Mouse (Mus musculus) olfactory bulb, adult 2 months (tissue): Measurements from ENCODE around the gene Prelid3b. TPM values are rescaled to one million over a fixed set of nuclear protein-coding genes. Genes with fewer than 3 reads are reported as not detected.

Experiments used
- H3K27ac ChIP-seq: fragments of 200-500 bp; 2 replicates; pipeline ENCODE4 v1.5.1; 2012; ENCODE audit warnings: low read depth, low read length; ENCODE audit not compliant: insufficient read depth
- H3K4me1 ChIP-seq: fragments of 200-500 bp; 2 replicates; pipeline ENCODE4 v1.6.1; 2012; ENCODE audit warnings: low read length; ENCODE audit not compliant: control insufficient read depth, insufficient read depth
- H3K4me3 ChIP-seq: fragments of 200-500 bp; 2 replicates; pipeline ENCODE4 v1.5.1; 2012; ENCODE audit warnings: mild to moderate bottlenecking, low read depth, low read length, moderate library complexity; ENCODE audit not compliant: insufficient read depth
- CTCF ChIP-seq: fragments of 200-500 bp; IDR thresholded peaks from 2 replicates; pipeline ENCODE4 v1.5.1; 2012; ENCODE audit warnings: low read depth, mild to moderate bottlenecking, low read length, moderate library complexity; ENCODE audit not compliant: insufficient read depth
- POLR2A ChIP-seq: fragments of 200-500 bp; IDR thresholded peaks from 2 replicates; pipeline ENCODE4 v1.6.1; 2012; ENCODE audit warnings: mild to moderate bottlenecking, low read depth, low read length, moderate library complexity; ENCODE audit not compliant: insufficient read depth
- WGBS: fragments of 180-500 bp; shearing (Covaris S2); methylation state at CpG from one replicate; pipeline ENCODE4 v1.1.7; 2018; 5-methylcytosine and 5-hydroxymethylcytosine counted together
- polyA plus RNA-seq: library from polyadenylated mRNA; stranded (reverse); fragments of >200 nt; gene quantifications from 2 replicates; pipeline ENCODE4 v1.2.4, GENCODE M21; 2012; ENCODE audit warnings: low replicate concordance; ENCODE audit not compliant: missing spikeins, insufficient read depth, insufficient read length

Prelid3b gene
- polyA plus RNA-seq, 1 experiment = not detected

GRCm38 (mm10) chr2:174501517-174501916 is 28.6 kb upstream of the Prelid3b start:
- Histone ChIP-seq H3K4me3 (no peak overlapping the region), H3K4me1 (peaks cover 3% of the 10 kb centered on the region), H3K27ac (no peak overlapping the region)
- WGBS = 94% methylated on average over 8 of the region's 8 CpGs
- TF ChIP-seq CTCF (no peak), POLR2A (no peak)

GRCm38 (mm10) chr2:174500814-174501503 is 28.1 kb upstream of the Prelid3b start:
- 82% methylated on average over 14 of the region's 14 CpGs for WGBS
- H3K4me3 ChIP-seq = no peak overlapping the region
- H3K4me1 ChIP-seq = peaks cover 3% of the 10 kb centered on the region
- no peak for TF ChIP-seq POLR2A
- TF ChIP-seq CTCF = no peak
- H3K27ac ChIP-seq = no peak overlapping the region

DNA sequence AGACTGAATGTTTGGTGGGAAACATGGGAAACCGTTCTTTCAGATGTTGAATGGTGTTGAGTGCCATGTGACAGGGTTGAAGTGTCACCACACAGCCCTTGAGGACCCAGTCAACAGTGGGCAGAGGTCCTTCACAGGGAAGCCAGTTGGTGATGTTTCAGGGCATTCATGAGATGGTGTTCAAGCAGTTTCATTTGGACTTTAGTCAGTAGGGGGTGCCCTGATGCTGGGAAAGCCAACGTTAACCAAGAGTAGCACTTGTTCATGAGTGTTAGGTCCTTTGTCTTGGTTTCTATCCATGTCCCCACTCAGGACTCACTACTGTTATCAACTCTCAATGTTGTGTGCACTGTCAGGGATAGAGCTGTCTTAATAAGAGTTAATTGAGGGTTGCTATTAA is 20.0 kb upstream of the Prelid3b start:
- Histone ChIP-seq H3K4me3 (no peak overlapping the region), H3K27ac (no peak overlapping the region), H3K4me1 (no peaks in the 10 kb centered on the region)
- WGBS = 60% methylated on average over 2 of the region's 2 CpGs
- TF ChIP-seq POLR2A (no peak), CTCF (no peak)

DNA sequence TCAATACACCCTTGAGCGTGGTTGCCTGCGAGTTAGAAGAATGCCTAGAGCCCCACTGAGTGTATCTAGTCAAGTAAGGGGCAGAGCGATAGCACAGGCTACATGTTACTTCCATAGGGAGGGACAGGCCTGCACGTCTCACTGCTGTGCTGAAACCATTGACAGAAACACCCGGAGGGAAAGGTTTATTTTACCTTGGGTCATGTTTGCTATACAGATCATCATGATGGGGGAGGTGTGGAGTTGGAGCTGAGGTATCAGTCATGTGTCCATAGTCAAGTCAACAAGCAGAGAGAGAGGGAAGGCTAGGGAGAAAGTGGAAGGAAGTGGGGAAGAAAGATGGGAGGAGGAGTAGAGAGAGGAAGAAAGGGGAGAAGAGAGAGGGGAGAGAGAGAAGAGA is 14.1 kb upstream of the Prelid3b start:
- Histone ChIP-seq H3K4me3 (no peak overlapping the region), H3K4me1 (no peaks in the 10 kb centered on the region)
- 91% methylated on average over 5 of the region's 5 CpGs for WGBS

GRCm38 (mm10) chr2:174478746-174479145 is 5.9 kb upstream of the Prelid3b start:
- TF ChIP-seq POLR2A (no peak), CTCF (no peak)
- 64% methylated on average over 5 of the region's 5 CpGs for WGBS
- no peak overlapping the region for H3K4me3 ChIP-seq

More for the DNA sequence above, 14.1 kb upstream of the Prelid3b start:
- no peak overlapping the region for H3K27ac ChIP-seq
- TF ChIP-seq CTCF = no peak
- TF ChIP-seq POLR2A = no peak

GRCm38 (mm10) chr2:174477543-174478319 is 4.8 kb upstream of the Prelid3b start:
- TF ChIP-seq POLR2A (no peak), CTCF (no peak)
- 71% methylated on average over 3 of the region's 3 CpGs for WGBS
- H3K27ac ChIP-seq = no peak overlapping the region
- H3K4me1 ChIP-seq = peaks cover 3% of the 10 kb centered on the region
- no peak overlapping the region for H3K4me3 ChIP-seq

More at GRCm38 (mm10) chr2:174478746-174479145, 5.9 kb upstream of the Prelid3b start:
- Histone ChIP-seq H3K4me1 (no peaks in the 10 kb centered on the region), H3K27ac (no peak overlapping the region)

DNA sequence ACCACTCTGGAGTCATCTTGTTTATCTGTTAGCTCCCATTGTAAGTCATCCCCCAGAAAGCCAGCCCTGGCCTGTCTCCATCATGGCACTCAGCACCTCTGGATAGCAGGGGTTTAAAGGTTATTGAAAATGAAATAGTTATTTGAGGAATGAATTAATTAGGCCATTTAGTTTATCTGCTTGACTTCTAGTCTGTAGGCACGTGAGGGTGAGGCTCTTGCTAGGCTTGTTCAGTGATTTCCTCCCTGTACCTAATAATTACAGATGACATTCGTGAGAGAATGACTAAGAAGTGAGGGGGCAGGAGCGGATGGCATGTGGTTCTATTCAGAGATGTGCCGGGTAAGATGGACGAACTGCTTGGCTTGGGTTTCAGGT is 658 bp upstream of the Prelid3b start:
- Histone ChIP-seq H3K4me1 (peaks cover 9% of the 10 kb centered on the region), H3K4me3 (peak overlapping the region; percentile 87), H3K27ac (no peak overlapping the region)
- WGBS = 39% methylated on average over 5 of the region's 5 CpGs
- TF ChIP-seq POLR2A (no peak), CTCF (no peak)

- H3K4me3 ChIP-seq = peak overlapping the region; percentile 87
- H3K4me1 ChIP-seq = peaks cover 9% of the 10 kb centered on the region
- WGBS = 7% methylated on average over 30 of the region's 30 CpGs
- TF ChIP-seq CTCF = no peak
- TF ChIP-seq POLR2A = no peak
- H3K27ac ChIP-seq = no peak overlapping the region
Observed at GRCm38 (mm10) chr2:174472407-174472806, 474 bp downstream of the Prelid3b start.

DNA sequence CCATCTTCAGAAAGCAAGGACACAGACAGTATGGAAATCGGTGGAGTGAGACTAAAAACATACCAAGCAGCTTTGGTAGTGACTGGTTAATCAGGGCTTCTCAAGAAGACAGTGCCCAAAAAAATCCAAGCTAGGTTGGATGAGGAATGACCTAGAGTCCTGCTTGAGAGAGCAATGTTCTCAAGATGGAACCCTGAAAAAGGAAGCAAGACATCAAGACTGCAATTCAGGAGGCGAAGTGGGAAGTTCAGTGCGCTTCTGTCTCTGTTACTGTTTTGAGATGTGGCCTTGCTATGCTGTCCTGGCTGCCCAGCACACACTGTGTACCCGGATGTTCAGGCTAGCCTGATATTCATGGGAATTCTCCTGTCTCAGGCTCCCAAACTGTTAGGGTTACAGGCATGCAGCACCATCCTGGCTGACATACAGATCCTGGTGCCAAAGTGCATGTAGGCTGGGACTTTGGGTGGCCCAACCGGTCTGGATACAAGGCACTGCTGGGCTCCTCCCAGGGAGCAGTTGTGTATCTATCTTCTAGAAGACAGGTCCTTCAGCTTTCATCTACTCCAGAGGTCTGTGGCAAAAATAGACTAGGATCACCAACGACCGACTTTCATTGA is 2.0 kb downstream of the Prelid3b start:
- H3K4me1 ChIP-seq = peaks cover 9% of the 10 kb centered on the region
- H3K27ac ChIP-seq = no peak overlapping the region
- no peak overlapping the region for H3K4me3 ChIP-seq
- whole genome bisulfite sequencing = 92% methylated on average over 7 of the region's 7 CpGs
- TF ChIP-seq POLR2A (no peak), CTCF (no peak)

- Histone ChIP-seq H3K4me1 (peaks cover 9% of the 10 kb centered on the region), H3K4me3 (no peak overlapping the region), H3K27ac (no peak overlapping the region)
- 93% methylated on average over 4 of the region's 4 CpGs for WGBS
- TF ChIP-seq POLR2A (no peak), CTCF (no peak)
Observed at GRCm38 (mm10) chr2:174470333-174470732, 2.5 kb downstream of the Prelid3b start.
